Mouse (Mus musculus): Measurements from ENCODE around the gene Pcbp3.
"Not testable (repeated sequence)": the region's sequence is repeated elsewhere in the genome, so short reads cannot be mapped to it uniquely, and the experiment has no call there.

The Pcbp3 gene

GRCm38 (mm10) chr10:76801841-76802499 is 159.7 kb downstream of the Pcbp3 start:
- no peak for DNase-seq (ENCODE audit: low spot score in 2 of 2)

GRCm38 (mm10) chr10:76801237-76801641 is 160.4 kb downstream of the Pcbp3 start:
- no peak for DNase-seq (ENCODE audit: low spot score in 2 of 2)

DNA sequence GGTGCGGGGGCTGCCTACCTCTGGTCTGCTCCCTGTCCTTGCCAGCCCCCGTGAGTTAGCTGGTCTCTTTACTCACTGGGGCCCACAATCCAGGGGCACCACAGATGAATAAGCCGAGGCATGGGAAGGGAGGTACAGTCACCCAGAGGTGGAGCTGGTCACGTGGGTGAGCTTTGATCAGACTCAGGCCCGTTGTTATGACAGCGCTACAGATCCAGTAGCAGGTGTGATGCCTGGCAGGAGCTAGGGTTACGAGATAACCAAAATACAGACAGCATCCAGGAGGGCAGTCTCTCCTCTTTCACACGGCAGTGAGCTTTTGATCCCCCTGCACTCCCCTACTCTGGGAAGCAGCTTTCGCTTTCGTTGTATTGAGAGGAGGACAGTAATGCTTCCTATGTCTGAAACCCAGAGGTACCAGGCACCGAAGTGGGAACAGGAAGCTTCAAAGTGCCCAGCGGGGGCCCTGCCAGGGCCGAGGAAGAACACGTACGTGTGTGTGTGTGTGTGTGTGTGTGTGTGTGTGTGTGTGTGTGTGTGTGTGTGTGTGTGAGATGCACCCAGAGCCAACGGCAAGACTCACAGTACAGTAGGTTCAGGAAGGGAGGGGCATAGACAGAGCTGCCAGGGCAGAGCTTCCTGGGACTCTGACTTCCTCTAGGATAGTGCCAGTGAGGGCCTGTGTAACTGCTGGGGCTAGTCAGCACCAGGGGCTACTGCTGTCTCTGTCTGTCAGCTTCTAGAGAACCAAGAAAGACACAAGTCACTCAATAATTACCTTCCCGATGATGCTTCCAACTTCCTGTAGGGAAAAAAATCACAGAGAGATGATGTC is 162.7 kb downstream of the Pcbp3 start:
- DNase-seq (ENCODE audit: low spot score in 2 of 2) = no peak

GRCm38 (mm10) chr10:76794102-76794501 is 167.6 kb downstream of the Pcbp3 start:
- DNase-seq (ENCODE audit: low spot score in 2 of 2) = no peak

DNA sequence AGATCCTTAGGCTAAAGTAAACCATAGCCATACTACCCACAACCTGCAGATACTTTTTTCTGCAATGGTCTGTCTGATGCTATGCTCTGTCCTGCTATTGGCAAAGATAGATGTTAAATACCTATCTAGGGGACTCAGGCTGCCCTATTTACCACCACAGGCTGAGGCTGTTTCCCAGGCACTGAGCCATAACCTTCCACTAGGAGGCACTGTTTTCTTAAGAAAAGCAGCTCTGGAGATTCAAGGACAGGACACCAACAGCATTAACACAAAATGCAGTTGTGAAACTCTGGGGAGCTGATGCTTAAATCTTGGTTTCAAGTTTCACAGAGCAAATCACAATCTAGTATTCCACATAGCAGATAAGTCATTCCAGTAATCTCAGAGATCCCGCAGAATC is 170.2 kb downstream of the Pcbp3 start:
- DNase-seq (ENCODE audit: low spot score in 2 of 2) = peak in 1 of 2 experiments; percentile 9

DNA sequence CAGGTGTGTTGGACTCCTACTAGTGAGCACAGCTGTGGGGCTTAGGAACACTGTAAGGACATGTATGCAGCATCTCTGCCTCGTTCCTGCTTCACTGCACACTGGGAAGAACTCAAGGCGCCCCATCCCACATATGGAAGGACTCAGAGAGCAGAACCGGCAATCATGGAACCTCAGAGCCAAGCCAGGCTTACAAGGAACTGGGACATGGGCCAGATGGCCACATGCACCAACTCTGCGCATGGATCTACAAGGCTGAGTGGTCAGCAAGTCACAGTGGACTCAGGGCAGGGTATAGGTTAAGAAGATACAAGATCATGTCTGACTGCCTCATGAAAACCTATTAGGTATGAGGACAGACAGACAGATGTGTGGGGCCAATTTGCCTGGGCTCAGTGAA is 171.8 kb downstream of the Pcbp3 start:
- no peak for DNase-seq (ENCODE audit: low spot score in 2 of 2)

GRCm38 (mm10) chr10:76785312-76785711 is 176.4 kb downstream of the Pcbp3 start:
- no peak for DNase-seq (ENCODE audit: low spot score in 2 of 2)

DNA sequence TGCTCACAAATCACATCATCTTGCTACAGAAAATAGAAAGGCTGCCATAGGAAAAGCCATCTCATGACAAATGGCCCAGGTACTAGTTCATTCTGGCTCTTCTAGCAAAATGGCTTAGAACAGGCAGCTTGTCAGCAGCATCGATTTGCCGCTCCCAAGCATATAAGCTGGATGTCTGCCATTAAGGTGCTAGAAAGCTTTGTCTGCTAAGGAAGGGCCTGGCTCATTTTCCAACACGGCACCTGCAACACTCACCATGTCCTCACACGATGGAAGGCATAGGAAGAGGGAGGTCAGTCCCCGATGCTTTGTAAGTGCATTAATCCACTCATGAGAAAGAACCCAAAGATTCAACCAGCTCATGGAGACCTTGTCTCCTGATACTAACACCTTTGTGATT is 182.5 kb downstream of the Pcbp3 start:
- DNase-seq (ENCODE audit: low spot score in 2 of 2) = no peak

GRCm38 (mm10) chr10:76771624-76772023 is 190.1 kb downstream of the Pcbp3 start:
- DNase-seq (ENCODE audit: low spot score in 2 of 2) = no peak

- no peak for DNase-seq (ENCODE audit: low spot score in 2 of 2)
Observed at GRCm38 (mm10) chr10:76771086-76771485, 190.6 kb downstream of the Pcbp3 start.

GRCm38 (mm10) chr10:76769581-76769980 is 192.1 kb downstream of the Pcbp3 start:
- no peak for DNase-seq (ENCODE audit: low spot score in 2 of 2)

- DNase-seq (ENCODE audit: low spot score in 2 of 2) = no peak
Observed at GRCm38 (mm10) chr10:76766196-76766595, 195.5 kb downstream of the Pcbp3 start.

GRCm38 (mm10) chr10:76764927-76765326 is 196.8 kb downstream of the Pcbp3 start:
- DNase-seq (ENCODE audit: low spot score in 2 of 2) = no peak

- no peak for DNase-seq (ENCODE audit: low spot score in 2 of 2)
Observed at GRCm38 (mm10) chr10:76763016-76763415, 198.7 kb downstream of the Pcbp3 start.

- no peak for DNase-seq (ENCODE audit: low spot score in 2 of 2)
Observed at GRCm38 (mm10) chr10:76762411-76762810, 199.3 kb downstream of the Pcbp3 start.

DNA sequence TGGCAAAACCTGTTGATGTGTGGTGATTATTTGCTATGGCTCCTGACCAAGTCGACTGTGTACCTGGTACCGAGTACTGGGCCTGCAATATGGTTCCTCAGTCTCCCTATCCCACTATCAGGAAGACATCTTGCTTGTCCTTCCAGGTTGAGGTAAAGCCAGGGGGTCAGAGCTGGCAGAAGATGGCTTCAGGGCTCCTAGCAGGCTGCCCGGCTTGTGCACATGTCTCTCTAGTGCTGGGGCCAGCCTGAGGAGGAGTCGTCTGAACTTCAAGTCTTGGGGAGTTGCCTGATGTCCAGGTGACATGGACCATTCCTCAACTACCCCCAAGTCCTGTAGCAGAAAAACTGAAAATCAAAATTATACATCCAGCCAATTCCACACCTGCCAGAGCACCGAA is 201.8 kb downstream of the Pcbp3 start:
- DNase-seq (ENCODE audit: low spot score in 2 of 2) = no peak

- no peak for DNase-seq (ENCODE audit: low spot score in 2 of 2)
Observed at GRCm38 (mm10) chr10:76753640-76754039, 208.0 kb downstream of the Pcbp3 start.

- not testable (repeated sequence) for DNase-seq (ENCODE audit: low spot score in 2 of 2)
Observed at GRCm38 (mm10) chr10:76744267-76744666, 217.4 kb downstream of the Pcbp3 start.

GRCm38 (mm10) chr10:76736764-76737163 is 224.9 kb downstream of the Pcbp3 start:
- no peak for DNase-seq (ENCODE audit: low spot score in 2 of 2)

- peak; percentile 32 to 33 for DNase-seq (ENCODE audit: low spot score in 2 of 2)
Observed at GRCm38 (mm10) chr10:76734979-76735378, 226.7 kb downstream of the Pcbp3 start.

DNA sequence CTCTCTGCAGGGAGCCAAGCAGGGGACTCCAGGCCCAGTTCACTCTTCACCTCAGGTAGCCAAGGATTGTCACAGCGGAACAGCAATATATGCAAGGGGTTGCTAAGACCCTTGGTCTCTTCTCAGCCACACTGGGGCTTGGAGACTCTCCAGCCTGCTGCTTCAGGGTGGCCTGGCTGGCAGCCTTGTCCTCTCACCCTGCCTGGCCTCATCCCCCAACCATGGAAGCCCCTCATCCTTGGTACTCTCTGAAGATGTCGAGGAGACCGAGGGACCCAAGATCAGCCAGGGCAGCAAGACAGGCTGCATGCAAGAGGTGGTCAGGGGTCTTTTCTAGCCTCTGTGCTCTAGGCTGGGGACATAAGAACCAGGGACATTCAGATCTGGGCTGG is 228.0 kb downstream of the Pcbp3 start:
- no peak for DNase-seq (ENCODE audit: low spot score in 2 of 2)

- DNase-seq (ENCODE audit: low spot score in 2 of 2) = no peak
Observed at GRCm38 (mm10) chr10:76732881-76733676, 228.6 kb downstream of the Pcbp3 start.

Data from spleen, postnatal 36 days (tissue).